Mouse (Mus musculus) layer of hippocampus, adult 9-11 months (tissue): ENCODE measurements around the gene Pltp.
"Not testable (repeated sequence)": the region's sequence is repeated elsewhere in the genome, so short reads cannot be mapped to it uniquely, and the experiment has no call there.

Experiments
- DNase-seq: peaks from one replicate; pipeline ENCODE4 v3.0.0; 2022

The Pltp gene

DNA sequence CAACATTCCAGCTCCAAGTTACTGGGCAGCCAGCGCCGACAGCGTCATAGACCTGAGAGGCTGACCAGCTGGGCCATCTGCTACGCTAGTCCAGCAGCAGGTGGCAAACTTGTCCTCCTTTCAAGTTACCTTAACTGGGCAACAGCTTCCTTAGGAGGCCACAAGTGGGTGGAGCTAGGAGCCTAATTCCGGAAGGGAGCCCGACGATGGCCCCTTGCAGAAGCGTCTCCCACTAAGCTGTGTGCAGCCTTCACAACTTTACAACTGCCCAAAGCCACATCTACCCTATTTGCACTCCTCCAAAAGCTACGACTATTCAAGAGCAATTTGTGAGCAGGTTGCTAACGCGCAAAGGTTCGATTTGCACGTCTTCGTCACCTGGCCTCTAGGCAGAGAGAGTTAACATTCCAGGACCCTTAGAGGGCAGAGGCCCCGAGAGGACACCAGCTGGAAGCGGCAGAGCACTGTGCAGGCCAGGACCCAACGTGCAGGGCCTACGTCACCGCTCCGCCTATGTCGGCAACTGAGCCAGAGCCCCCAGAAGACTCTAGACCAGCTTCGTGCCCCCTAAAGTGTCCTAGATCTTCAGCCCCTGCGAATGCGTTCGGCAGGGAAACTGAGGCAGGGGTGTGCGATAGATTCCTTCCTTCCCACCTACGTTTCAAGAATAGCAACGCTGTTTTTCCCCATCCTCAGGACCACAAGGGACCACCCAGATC is 21.2 kb upstream of the Pltp start:
- DNase-seq: peak; percentile 56

DNA sequence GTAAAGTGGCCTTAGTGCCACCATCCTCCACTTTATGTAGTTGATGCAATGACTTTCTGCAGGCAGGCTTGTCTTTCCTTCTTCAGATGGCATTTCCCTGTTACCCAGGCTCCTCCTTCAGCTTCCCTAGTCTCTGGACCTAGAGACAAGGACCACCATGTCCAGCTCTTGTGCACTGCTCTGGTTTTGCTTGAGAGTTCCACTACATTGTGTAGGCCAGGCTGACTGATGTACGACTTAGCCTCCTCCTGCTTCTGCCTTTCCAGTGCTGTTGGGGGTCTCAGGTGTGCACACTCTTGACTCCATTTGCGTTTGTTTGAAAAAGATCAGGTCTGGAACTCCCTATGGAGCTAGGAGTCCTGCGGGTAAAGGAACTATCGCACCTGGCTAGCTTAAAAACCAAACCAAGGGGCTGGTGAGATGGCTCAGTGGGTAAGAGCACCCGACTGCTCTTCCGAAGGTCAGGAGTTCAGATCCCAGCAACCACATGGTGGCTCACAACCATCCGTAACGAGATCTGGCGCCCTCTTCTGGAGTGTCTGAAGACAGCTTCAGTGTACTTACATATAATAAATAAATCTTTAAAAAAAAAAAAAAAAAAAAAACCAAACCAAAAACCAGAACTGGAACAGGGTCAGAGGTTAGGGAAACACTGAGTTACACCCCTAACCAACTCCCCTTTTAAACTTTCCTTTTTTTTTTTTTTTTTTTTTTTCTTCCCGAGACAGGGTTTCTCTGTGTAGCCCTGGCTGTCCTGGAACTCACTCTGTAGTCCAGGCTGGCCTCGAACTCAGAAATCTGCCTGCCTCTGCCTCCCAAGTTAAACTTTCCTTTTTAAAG is 20.1 kb upstream of the Pltp start:
- not testable (repeated sequence) for DNase-seq

DNA sequence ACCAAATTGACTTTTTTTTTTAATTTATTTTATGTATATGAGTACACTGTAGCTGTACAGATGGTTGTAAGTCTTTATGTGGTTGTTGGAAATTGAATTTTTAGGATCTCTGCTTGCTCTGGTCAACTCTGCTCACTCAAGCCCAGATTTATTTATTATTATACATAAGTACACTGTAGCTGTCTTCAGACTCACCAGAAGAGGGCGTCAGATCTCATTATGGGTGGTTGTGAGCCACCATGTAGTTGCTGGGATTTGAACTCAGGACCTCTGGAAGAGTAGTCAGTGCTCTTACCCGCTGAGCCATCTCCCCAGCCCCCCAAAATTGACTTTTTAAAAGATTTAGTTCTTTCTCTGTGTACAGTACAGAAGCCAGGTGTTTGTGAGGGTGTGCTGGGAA is 18.1 kb upstream of the Pltp start:
- DNase-seq: not testable (repeated sequence)

GRCm38 (mm10) chr2:164874239-164874769 is 16.8 kb upstream of the Pltp start:
- DNase-seq: no peak

- no peak for DNase-seq
These were observed 16.1 kb upstream of the Pltp start for GRCm38 (mm10) chr2:164873621-164874020.

DNA sequence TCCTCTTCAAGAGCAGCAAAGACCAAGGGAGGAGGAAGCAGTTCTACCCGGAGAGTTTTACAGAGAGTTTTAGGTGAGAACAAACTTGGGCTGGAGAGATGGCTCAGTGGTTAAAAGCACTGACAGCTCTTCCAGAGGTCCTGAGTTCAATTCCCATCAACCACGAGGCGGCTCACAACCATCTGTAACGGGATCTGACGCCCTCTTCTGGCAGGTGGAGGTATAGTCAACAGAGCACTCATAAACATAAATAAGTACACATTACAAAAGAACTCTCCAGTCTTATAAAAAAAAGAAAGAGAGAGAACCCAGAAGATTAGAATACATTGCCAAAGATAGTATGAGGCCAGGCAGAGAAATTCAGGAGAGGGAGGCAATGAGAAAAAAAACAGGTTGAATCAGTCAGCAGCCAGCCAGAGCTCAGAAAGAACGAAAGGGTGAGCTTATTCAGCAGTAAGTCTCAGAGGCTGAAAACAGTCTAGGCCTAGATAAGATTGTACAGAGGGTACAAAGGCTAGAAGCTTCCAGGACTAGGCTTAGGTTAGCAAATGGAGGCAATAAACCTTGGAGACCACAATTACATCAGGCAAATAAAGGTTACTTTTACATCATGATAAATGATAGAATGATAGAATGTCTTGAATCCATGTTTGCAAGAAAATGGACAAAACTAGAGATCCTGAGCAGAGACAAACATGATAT is 14.2 kb upstream of the Pltp start:
- no peak for DNase-seq

GRCm38 (mm10) chr2:164868491-164868890 is 11.0 kb upstream of the Pltp start:
- no peak for DNase-seq

DNA sequence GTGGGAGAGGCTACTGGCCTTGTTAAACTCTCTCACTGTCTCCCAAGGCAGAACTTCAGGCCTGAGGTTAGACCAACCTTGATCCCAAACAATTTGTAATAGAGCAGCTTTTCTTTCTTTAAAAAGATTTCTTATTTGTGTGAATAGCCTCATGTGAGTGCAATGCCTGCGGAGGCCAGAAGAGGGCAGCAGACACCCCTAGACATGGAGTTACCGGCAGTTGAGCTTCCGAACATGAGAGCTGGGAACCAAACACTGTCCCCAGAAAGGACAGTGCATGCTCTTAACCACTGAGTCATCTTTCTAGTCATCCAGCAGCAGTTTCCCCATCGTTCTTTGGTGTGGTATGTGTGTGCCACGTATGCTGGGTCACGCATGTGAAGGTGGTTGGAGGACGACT is 10.1 kb upstream of the Pltp start:
- no peak for DNase-seq

- no peak for DNase-seq
These were observed 9.4 kb upstream of the Pltp start for GRCm38 (mm10) chr2:164866741-164867551.

DNA sequence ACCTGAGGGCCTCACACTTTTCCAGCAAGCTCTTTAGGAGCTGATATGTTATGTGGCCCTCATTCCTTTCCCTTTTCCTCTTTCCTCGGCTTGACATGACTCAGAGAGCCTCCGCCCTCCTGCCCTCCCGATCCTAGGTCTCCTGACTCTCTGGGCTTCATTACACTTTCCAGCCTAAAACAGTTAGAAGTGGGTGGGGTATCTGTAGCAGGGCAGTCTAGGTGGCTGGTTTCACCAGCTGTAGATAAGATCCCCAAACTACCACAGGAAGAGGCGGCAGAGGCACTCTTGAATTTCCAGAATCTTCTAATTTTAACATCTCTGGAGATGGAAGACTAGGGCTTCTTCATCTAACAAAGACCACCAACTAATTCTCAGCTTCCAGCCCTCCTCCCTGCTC is 7.1 kb upstream of the Pltp start:
- no peak for DNase-seq

DNA sequence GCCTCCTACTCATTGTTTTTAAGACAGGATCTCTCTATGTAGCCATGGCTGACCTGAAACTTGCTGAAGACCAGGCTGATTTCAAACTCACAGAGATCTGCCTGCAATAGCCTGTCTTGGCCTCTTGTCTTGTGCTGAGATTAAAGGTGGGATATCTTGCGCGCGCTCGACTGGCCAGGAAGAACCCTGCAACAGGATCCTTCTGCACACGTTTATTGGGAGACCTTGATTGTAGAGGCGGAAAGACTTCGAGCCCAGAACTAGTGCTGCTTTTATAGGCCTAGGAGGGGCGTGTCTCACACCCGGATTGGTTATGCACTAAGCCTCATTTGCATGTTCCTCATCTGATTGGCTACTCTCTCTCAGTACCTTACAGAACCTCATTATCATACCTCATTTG is 5.9 kb upstream of the Pltp start:
- DNase-seq: not testable (repeated sequence)

GRCm38 (mm10) chr2:164862179-164862861 is 4.8 kb upstream of the Pltp start:
- DNase-seq: no peak

GRCm38 (mm10) chr2:164861094-164861493 is 3.6 kb upstream of the Pltp start:
- DNase-seq: no peak

DNA sequence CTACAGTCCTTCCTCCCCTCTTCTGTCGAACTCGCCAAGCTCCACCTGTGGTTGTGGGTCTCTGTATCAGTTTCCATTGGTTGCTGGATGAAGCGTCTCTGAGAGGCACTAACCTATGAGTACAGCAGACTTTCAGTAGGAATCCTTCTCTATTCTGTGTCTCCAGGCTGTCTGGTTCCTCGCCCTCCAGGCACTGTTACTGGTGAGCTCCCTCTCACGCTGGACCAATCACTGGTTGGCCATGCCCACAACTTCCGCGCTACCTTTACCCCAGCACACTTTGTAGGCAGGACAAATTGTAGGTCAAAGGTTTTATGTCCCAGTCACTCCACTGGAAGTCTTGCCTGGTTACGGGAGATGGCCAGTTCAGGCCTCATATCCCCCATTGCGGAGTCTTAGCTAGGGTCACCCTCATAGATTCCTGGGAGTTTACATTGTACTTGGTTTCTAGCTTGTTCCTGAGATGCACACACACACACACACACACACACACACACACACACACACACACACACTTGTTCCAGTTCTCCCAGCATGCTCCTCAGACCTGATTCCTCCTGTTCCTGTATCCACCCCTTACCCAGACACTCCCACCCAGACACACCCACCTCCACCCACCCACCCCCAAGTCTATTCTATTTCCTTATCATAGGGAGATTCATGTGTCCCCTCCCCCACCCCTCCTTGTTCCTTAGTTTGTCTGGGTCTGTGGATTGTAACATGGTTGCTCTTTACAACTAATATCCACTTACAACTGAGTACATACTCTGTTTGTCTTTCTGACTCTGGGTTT is 2.3 kb upstream of the Pltp start:
- DNase-seq: no peak

- DNase-seq: no peak
These were observed 1.6 kb upstream of the Pltp start for GRCm38 (mm10) chr2:164859155-164859554.

GRCm38 (mm10) chr2:164857842-164858553 is 487 bp upstream of the Pltp start:
- no peak for DNase-seq

GRCm38 (mm10) chr2:164856309-164857100 is 1.0 kb downstream of the Pltp start:
- DNase-seq: no peak

DNA sequence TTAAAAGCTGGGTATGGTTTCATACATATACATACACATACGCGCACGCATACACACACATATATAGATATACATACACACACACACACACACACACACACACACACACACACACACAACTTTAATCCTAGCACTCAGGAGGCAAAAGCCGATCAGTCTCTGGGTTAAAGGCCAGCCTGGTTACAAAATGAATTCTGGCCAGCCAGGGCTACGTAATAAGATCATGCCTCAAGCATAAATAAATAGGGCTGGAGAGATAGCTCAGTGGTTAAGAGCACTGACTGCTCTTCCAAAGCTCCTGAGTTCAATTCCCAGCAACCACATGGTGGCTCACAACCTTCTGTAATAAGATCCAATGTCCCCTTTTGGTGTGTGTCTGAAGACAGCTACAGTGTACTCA is 1.9 kb downstream of the Pltp start:
- DNase-seq: not testable (repeated sequence)

DNA sequence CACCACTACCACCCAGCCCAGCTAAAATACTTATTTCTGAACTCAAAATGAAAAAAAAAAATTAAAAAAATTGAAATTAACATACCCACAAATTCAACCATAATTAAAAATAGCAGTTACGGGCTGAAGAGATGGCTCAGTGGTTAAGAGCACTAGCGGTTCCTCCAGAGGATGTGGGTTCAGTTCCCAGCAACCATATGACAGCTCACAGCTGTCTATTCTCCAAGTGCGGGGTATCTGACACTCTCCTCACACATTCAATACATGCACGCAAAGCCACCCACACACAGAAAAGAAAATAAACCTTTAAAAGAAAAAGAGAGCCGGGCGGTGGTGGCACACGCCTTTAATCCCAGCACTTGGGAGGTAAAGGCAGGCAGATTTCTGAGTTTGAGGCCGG is 7.5 kb downstream of the Pltp start:
- no peak for DNase-seq

- DNase-seq: no peak
These were observed 11.7 kb downstream of the Pltp start for GRCm38 (mm10) chr2:164845782-164846181.
